Mouse (Mus musculus) WW6 (cell line): ENCODE measurements around the gene Gm4312.
"Not testable (repeated sequence)": the region's sequence is repeated elsewhere in the genome, so short reads cannot be mapped to it uniquely, and the experiment has no call there.

Experiments used
- DNase-seq: peaks from one replicate; pipeline ENCODE4 v3.0.0-alpha.2; 2013; ENCODE audit warnings: low read depth, low spot score

The Gm4312 gene

DNA sequence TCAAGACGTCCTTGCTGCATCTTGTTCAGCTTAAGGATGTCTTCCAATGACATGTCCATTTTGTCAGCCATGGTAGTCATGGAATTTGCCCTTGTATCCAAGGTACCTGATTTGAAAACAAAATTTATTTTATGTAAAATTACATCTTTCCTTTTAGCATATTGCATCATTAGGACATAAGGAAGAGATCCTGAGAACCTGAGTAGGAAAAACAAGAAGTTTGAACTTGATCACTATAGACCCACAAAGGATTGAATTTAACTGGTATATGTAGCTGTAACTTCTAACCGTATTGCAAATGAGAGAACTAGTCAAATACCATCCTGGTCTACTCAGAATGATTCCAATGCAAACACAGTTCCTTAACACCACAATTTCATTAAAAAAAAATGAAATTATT lies at the start of gene Gm4312:
Gene Gm4312 (minus strand): TSS at position 101 of the 400 bp plus-strand sequence.
- not testable (repeated sequence) for DNase-seq

DNA sequence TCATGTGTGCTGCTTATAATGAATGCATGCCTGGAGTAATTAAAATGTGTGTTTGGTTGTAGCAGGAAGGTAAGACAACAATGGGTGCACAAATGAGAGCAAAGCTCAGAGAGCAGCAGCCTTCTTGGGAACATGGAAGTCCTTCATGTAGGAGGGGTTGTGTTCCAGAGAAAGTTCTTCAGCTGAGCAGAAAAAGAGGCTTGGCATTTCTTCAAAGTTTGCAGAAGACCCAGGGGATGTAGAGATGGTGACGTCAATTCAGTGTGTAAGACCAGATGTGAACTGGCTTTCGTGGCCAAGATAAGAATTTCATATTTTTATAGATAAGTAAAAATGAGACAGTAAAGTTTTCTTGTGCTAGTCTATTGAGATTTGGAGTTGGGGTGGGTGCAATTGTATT lies 45.2 kb upstream of the Gm4312 start:
- no peak for DNase-seq

DNA sequence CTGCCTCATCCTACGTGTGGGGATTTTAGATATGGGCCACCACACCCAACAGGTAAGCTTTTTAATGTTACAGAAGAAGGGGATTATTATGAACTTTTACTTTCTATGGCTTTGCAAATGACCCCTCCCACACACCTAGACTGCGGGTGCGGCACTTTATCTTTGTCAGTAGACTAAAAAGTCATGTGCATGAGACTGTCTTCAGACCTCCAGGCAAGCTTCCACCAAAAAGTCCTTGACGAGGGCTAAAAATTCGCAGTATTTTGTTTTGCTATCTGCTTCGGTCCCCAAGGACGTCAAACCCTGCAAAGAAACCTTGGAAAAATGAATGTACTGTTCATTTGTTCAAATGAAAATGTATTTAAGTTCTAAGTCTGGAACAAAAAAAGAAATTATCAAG lies 33.2 kb upstream of the Gm4312 start:
- no peak for DNase-seq

DNA sequence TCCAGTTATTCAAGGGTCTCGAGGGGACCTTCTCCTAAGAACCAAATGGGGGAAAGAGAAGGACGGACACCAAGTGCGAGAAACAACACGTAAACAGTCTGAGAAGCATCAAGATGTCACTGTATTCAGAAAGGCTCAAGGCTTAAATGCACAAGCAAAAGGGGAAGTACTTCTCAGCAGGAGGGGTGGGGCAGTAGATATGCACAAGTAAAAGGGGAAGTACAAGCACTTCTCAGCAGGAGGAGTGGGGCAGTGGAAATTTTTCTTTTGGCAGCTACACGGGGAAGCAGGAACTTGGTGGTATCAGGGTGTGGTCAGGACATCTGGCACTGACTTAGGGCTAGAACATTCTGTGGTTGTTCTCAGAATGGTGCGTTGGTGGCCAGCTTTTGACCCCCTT lies 19.9 kb upstream of the Gm4312 start:
- DNase-seq = not testable (repeated sequence)

DNA sequence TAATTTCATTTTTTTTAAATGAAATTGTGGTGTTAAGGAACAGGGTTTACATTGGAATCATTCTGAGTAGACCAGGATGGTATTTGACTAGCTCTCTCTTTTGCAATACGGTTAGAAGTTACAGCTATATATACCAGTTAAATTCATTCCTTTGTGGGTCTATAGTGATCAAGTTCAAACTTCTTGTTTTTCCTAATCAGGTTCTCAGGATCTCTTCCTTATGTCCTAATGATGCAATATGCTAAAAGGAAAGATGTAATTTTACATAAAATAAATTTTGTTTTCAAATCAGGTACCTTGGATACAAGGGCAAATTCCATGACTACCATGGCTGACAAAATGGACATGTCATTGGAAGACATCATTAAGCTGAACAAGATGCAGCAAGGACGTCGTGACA lies 21.3 kb downstream of the Gm4312 start, which contains the start of gene Gm4307:
Gene Gm4307 (plus strand): TSS at position 301 of the 400 bp plus-strand sequence.
- not testable (repeated sequence) for DNase-seq

DNA sequence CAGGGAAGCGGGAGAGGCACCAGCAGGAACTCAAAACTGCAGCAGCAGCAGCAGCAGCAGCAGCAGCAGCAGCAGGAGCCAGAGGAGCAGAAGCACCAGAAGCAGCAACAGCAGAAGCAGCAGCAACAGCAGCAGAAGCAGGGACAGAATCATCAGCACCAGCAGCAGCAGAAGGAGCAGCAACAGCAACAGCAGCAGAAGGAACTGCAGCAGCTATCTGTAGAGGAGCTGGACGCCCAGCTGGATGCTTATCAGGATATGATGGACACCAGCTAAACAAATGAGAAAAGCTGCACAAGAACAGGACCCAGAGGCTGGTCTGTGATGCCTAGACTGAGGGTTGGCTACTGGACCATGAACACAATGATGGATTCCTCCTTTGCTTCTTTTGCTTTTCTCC lies 25.5 kb downstream of the Gm4312 start:
- DNase-seq = not testable (repeated sequence)

DNA sequence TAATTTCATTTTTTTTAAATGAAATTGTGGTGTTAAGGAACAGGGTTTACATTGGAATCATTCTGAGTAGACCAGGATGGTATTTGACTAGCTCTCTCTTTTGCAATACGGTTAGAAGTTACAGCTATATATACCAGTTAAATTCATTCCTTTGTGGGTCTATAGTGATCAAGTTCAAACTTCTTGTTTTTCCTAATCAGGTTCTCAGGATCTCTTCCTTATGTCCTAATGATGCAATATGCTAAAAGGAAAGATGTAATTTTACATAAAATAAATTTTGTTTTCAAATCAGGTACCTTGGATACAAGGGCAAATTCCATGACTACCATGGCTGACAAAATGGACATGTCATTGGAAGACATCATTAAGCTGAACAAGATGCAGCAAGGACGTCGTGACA lies 31.6 kb downstream of the Gm4312 start, which contains the start of gene Gm4305:
Gene Gm4305 (plus strand): TSS at position 301 of the 400 bp plus-strand sequence.
- not testable (repeated sequence) for DNase-seq

DNA sequence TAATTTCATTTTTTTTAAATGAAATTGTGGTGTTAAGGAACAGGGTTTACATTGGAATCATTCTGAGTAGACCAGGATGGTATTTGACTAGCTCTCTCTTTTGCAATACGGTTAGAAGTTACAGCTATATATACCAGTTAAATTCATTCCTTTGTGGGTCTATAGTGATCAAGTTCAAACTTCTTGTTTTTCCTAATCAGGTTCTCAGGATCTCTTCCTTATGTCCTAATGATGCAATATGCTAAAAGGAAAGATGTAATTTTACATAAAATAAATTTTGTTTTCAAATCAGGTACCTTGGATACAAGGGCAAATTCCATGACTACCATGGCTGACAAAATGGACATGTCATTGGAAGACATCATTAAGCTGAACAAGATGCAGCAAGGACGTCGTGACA lies 36.7 kb downstream of the Gm4312 start, which contains the start of gene Gm4303:
Gene Gm4303 (plus strand): TSS at position 301 of the 400 bp plus-strand sequence.
- not testable (repeated sequence) for DNase-seq

DNA sequence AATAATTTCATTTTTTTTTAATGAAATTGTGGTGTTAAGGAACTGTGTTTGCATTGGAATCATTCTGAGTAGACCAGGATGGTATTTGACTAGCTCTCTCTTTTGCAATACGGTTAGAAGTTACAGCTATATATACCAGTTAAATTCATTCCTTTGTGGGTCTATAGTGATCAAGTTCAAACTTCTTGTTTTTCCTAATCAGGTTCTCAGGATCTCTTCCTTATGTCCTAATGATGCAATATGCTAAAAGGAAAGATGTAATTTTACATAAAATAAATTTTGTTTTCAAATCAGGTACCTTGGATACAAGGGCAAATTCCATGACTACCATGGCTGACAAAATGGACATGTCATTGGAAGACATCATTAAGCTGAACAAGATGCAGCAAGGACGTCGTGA lies 41.8 kb downstream of the Gm4312 start, which contains the start of gene Gm4302:
Gene Gm4302 (plus strand): TSS at position 301 of the 400 bp plus-strand sequence.
- not testable (repeated sequence) for DNase-seq

DNA sequence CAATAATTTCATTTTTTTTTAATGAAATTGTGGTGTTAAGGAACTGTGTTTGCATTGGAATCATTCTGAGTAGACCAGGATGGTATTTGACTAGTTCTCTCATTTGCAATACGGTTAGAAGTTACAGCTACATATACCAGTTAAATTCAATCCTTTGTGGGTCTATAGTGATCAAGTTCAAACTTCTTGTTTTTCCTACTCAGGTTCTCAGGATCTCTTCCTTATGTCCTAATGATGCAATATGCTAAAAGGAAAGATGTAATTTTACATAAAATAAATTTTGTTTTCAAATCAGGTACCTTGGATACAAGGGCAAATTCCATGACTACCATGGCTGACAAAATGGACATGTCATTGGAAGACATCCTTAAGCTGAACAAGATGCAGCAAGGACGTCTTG lies 47.0 kb downstream of the Gm4312 start, which contains the start of gene Gm4301:
Gene Gm4301 (plus strand): TSS at position 301 of the 400 bp plus-strand sequence.
- DNase-seq = not testable (repeated sequence)
